Comparison of ENCODE assay signal across 22 mouse cellular contexts in the genomic region with DNA sequence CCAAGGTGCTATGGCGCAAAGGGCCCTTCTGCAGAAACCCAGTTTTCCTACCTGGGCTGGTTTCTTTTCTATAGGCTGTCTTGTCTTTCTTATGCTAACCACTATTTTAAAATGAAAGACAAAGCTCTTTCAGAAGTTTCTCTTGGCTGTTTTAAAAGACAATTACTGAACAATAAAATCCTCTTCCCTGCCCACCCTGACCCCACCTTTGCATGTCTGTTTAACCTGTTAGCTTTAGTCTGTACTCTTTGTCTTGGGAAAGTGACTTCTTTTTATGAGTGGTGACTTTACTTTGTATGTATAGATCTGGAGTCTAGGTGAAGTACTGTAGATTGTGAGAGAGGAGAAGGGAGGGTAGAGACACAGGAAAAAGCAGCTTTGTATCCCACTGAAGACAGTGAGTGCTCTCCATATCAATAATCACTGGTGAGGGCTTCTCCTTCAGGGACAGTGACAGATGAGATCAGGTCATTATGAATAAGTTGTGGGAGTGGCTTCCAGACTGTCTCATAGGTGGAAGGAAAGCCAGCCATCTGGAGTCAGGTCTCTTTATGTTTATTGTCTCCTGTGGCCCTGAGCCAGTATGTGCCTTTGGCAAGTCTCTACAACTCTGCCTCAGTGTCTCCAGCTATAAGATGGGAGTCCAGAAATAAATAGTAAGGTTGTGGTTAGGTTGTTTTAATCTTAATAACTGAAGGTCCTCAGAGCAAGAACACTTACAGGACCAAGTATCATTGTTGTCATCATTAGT. TPM values are rescaled to one million over a fixed set of nuclear protein-coding genes. Genes with fewer than 3 reads are reported as not detected.
DNase-seq lines count a peak whose midpoint lies in the region; TF ChIP-seq lines count a peak whose summit lies in the region.
"Had no signal": no experiment of that assay in that cellular context is flagged by ENCODE, and none has a peak within 500 bp of the region (broad histone marks: within the 10 kb centered on the region; RNA-seq: fewer than 3 reads in every experiment).

No protein-coding gene starts in this region.

- peak overlapping the region; percentile 97 for H3K27ac ChIP-seq in ES-Bruce4 (ENCODE audit: insufficient read depth, low read length)
- H3K27ac ChIP-seq in forebrain, embryonic 10.5 days = no peak overlapping the region
- H3K27ac ChIP-seq: embryonic facial prominence, embryonic 13.5 days; forebrain, embryonic 13.5 days; heart, embryonic 10.5 days; hindbrain, embryonic 12.5 days had no signal

- 94% methylated on average over 1 of the region's 1 CpGs for WGBS in forebrain, embryonic 10.5 days

- TF ChIP-seq EP300 in ES-Bruce4 (IDR thresholded peaks at IDR 0.05; ENCODE audit: insufficient read depth, low read depth, low read length) = peak; percentile 72

- H3K4me1 ChIP-seq in ES-Bruce4 (ENCODE audit: control insufficient read depth, insufficient read depth, low read length) = peaks cover 19% of the 10 kb centered on the region
- H3K4me1 ChIP-seq in forebrain, embryonic 10.5 days = no peaks in the 10 kb centered on the region
- H3K4me1 ChIP-seq: embryonic facial prominence, embryonic 13.5 days; forebrain, embryonic 13.5 days; heart, embryonic 10.5 days; hindbrain, embryonic 12.5 days had no signal

- TF ChIP-seq POLR2A in ES-Bruce4 (IDR thresholded peaks at IDR 0.05; ENCODE audit: insufficient read depth, low read length) = no peak

- no peak for TF ChIP-seq CTCF in ES-Bruce4 (IDR thresholded peaks at IDR 0.05; ENCODE audit: low read depth, low read length)

- DNase-seq in cerebellum, adult 8-10 months = peak; percentile 30
- no peak for DNase-seq in cerebellum, adult 11 months
- peak; percentile 97 for DNase-seq in R1 (ENCODE audit: low read depth, low spot score)
- DNase-seq in cerebellum, postnatal 14 days = peak; percentile 42 to 43
- DNase-seq in forebrain, embryonic 10.5 days (ENCODE audit: extremely low spot score, low spot score) = no peak
- DNase-seq in lung, postnatal 14 days = no peak
- DNase-seq: adrenal gland, postnatal 10 days; forebrain, postnatal 0 days; heart, postnatal 10 days; heart, postnatal 4 days; kidney, adult 9 months had no signal

- H3K9me3 ChIP-seq in ES-Bruce4 (replicated peaks; ENCODE audit: control insufficient read depth, insufficient read depth, low read length, poor library complexity, severe bottlenecking) = peaks cover 2% of the 10 kb centered on the region
- H3K9me3 ChIP-seq in forebrain, embryonic 10.5 days = no peaks in the 10 kb centered on the region
- H3K9me3 ChIP-seq: embryonic facial prominence, embryonic 13.5 days; forebrain, embryonic 13.5 days; heart, embryonic 10.5 days; hindbrain, embryonic 12.5 days had no signal

- H3K36me3 ChIP-seq in ES-Bruce4 (ENCODE audit: control insufficient read depth, insufficient read depth, low read length, poor library complexity, severe bottlenecking) = peaks cover 60% of the 10 kb centered on the region
- peaks cover 99% of the 10 kb centered on the region for H3K36me3 ChIP-seq in forebrain, embryonic 10.5 days (replicated peaks)

- H3K9ac ChIP-seq in ES-Bruce4 (ENCODE audit: low read depth, poor library complexity, severe bottlenecking) = no peak overlapping the region
- H3K9ac ChIP-seq: embryonic facial prominence, embryonic 13.5 days; forebrain, embryonic 13.5 days; forebrain, postnatal 0 days; hindbrain, embryonic 12.5 days had no signal

- H3K27me3 ChIP-seq in ES-Bruce4 (ENCODE audit: control insufficient read depth, insufficient read depth, low read length, poor library complexity, severe bottlenecking) = no peaks in the 10 kb centered on the region
- no peaks in the 10 kb centered on the region for H3K27me3 ChIP-seq in forebrain, embryonic 10.5 days (ENCODE audit: poor library complexity, severe bottlenecking)
- H3K27me3 ChIP-seq: CH12.LX; embryonic facial prominence, embryonic 13.5 days; forebrain, embryonic 13.5 days; hindbrain, embryonic 12.5 days; Patski had no signal

- no peak overlapping the region; the same call in 1 of the 2 replicates for H3K4me3 ChIP-seq in ES-Bruce4 (ENCODE audit: low read depth, low read length)
- H3K4me3 ChIP-seq in forebrain, embryonic 10.5 days = no peak overlapping the region
- H3K4me3 ChIP-seq: embryonic facial prominence, embryonic 13.5 days; forebrain, embryonic 13.5 days; heart, embryonic 10.5 days; hindbrain, embryonic 12.5 days had no signal

RNA-seq across cellular contexts. Expression of a gene that starts 12.9 kb away (rescaled TPM):
- 191 and 201 TPM in 2 replicates for polyA plus RNA-seq in ES-Bruce4 (2011; ENCODE audit: insufficient read depth, insufficient read length, low read depth, missing spikeins)
- polyA plus RNA-seq in forebrain, embryonic 10.5 days (2016; fragmentation: Nextera tagmentation; extraction: Ambion mirVana) = 162 and 168 TPM in 2 replicates

RNA-seq across cellular contexts. Expression of a gene that starts 22.1 kb away (rescaled TPM):
- not detected in 2 replicates for polyA plus RNA-seq in ES-Bruce4 (2011; ENCODE audit: insufficient read depth, insufficient read length, low read depth, missing spikeins)
- polyA plus RNA-seq in forebrain, embryonic 10.5 days (2016; fragmentation: Nextera tagmentation; extraction: Ambion mirVana) = 0.36 TPM in 1 of 2 replicates, not detected in the other
- polyA plus RNA-seq: forebrain, embryonic 13.5 days; forebrain, postnatal 0 days; hindbrain, embryonic 16.5 days; intestine, postnatal 0 days; Patski had no signal

RNA-seq across cellular contexts. Expression of a gene that starts 36.2 kb away (rescaled TPM):
- polyA plus RNA-seq in ES-Bruce4 (2011; ENCODE audit: insufficient read depth, insufficient read length, low read depth, missing spikeins) = not detected in 2 replicates
- polyA plus RNA-seq in forebrain, embryonic 10.5 days (2016; fragmentation: Nextera tagmentation; extraction: Ambion mirVana) = not detected in 2 replicates
- polyA plus RNA-seq: forebrain, embryonic 13.5 days; forebrain, postnatal 0 days; heart, embryonic 14.5 days; hindbrain, embryonic 16.5 days; inflammation-experienced regulatory T-cells, adult 6 months; intestine, postnatal 0 days; Patski had no signal

RNA-seq across cellular contexts. Expression of a gene that starts 37.6 kb away (rescaled TPM):
- 1.9 and 2.2 TPM in 2 replicates for polyA plus RNA-seq in ES-Bruce4 (2011; ENCODE audit: insufficient read depth, insufficient read length, low read depth, missing spikeins)
- 1.6 and 2.5 TPM in 2 replicates for polyA plus RNA-seq in forebrain, embryonic 10.5 days (2016; fragmentation: Nextera tagmentation; extraction: Ambion mirVana)
- polyA plus RNA-seq: heart, embryonic 14.5 days; inflammation-experienced regulatory T-cells, adult 6 months had no signal

RNA-seq across cellular contexts. Expression of a gene that starts 43.5 kb away (rescaled TPM):
- 0.27 TPM in 1 of 2 replicates, not detected in the other for polyA plus RNA-seq in ES-Bruce4 (2011; ENCODE audit: insufficient read depth, insufficient read length, low read depth, missing spikeins)
- polyA plus RNA-seq in forebrain, embryonic 10.5 days (2016; fragmentation: Nextera tagmentation; extraction: Ambion mirVana) = not detected in 2 replicates
- polyA plus RNA-seq: embryonic facial prominence, embryonic 13.5 days; heart, embryonic 10.5 days; inflammation-experienced regulatory T-cells, adult 6 months; intestine, postnatal 0 days had no signal

Comparison
In these comparisons a context has a peak if more than half of its experiments do, and no peak if none do; other contexts are left out.
1. DNase-seq: peak in cerebellum, adult 8-10 months (single experiment), R1 (single experiment) and cerebellum, postnatal 14 days (2 of 2); none in cerebellum, adult 11 months (single experiment), forebrain, embryonic 10.5 days (single experiment) and lung, postnatal 14 days (single experiment).